Comparison of ENCODE assay signal across 8 mouse cellular contexts in the genomic region with DNA sequence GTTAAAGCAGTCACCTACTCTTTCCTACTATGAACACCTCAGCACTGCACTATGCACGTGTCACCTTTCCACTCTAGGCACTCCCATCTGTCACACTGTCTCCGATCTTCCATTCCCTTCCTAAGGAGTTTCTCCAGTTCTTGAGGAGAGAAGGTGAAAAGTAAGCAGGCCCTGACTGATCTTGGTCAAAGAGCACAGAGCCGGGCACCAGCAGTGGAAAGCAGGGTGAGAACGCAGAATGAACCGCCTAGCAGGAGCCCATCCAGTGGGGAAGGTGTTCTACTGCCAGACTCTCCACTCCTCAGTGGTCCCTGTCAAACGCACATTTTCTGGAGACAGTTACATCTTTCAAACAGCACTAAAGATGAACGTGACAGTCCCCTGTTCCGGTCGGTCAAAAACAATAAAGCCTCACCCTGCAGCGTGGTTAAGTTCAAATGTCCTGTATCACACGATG. TPM values are rescaled to one million over a fixed set of nuclear protein-coding genes. Genes with fewer than 3 reads are reported as not detected.
A peak's percentile ranks its signal among the peaks of the same experiment; 100 is the strongest.
DNase-seq lines count a peak whose midpoint lies in the region; ATAC-seq and TF ChIP-seq lines count a peak whose summit lies in the region.

No protein-coding gene starts in this region.

- TF ChIP-seq RAD21 in MEL (IDR thresholded peaks at IDR 0.05; ENCODE audit: low read depth, low read length) = no peak

- no peaks in the 10 kb centered on the region for H3K27me3 ChIP-seq in heart, adult 2 months (ENCODE audit: control insufficient read depth, insufficient read depth, low read length)
- no peaks in the 10 kb centered on the region for H3K27me3 ChIP-seq in MEL (ENCODE audit: control insufficient read depth in 1 of 2, insufficient read depth in 2 of 2, low read length in 2 of 2)
- no peaks in the 10 kb centered on the region for H3K27me3 ChIP-seq in hindbrain, embryonic 11.5 days (ENCODE audit: control insufficient read depth, insufficient read depth, low read length)
- no peaks in the 10 kb centered on the region for H3K27me3 ChIP-seq in liver, adult 2 months (ENCODE audit: control insufficient read depth, insufficient read depth, low read length)
- H3K27me3 ChIP-seq in stomach, postnatal 0 days (ENCODE audit: control insufficient read depth, insufficient read depth, low read length) = no peaks in the 10 kb centered on the region

- DNase-seq in heart, adult 2 months = no peak
- DNase-seq in heart, postnatal 4 days = no peak
- peak; percentile 52 for DNase-seq in MEL (ENCODE audit: low read depth, low spot score)
- DNase-seq in hindbrain, embryonic 11.5 days (ENCODE audit: low spot score) = peak; percentile 27
- DNase-seq in liver, adult 2 months (ENCODE audit: extremely low read depth, low read depth, low spot score) = peak; percentile 24
- DNase-seq in stomach, postnatal 0 days (ENCODE audit: low spot score) = peak; percentile 25
- no peak for DNase-seq in urinary bladder, postnatal 36 days (ENCODE audit: low spot score in 2 of 2)
- no peak for DNase-seq in cerebellum, adult 9-10 months

- TF ChIP-seq EP300 in heart, adult 2 months (IDR thresholded peaks at IDR 0.05; ENCODE audit: insufficient read depth, low read depth, low read length) = no peak
- TF ChIP-seq EP300 in MEL (IDR thresholded peaks at IDR 0.05; ENCODE audit: low read depth in 1 of 2, low read length in 2 of 2) = no peak
- no peak for TF ChIP-seq EP300 in stomach, postnatal 0 days (optimal IDR thresholded peaks at IDR 0.05)

- 8% methylated on average over 11 of the region's 11 CpGs for WGBS in heart, adult 2 months
- WGBS in hindbrain, embryonic 11.5 days = 23% methylated on average over 11 of the region's 11 CpGs
- 4% methylated on average over 11 of the region's 11 CpGs for WGBS in liver, adult 2 months
- 7% methylated on average over 11 of the region's 11 CpGs for WGBS in stomach, postnatal 0 days

- TF ChIP-seq POLR2A in heart, adult 2 months (IDR thresholded peaks at IDR 0.05; ENCODE audit: insufficient read depth, low read depth, low read length) = no peak
- no peak for TF ChIP-seq POLR2A in MEL (IDR thresholded peaks at IDR 0.05; ENCODE audit: control insufficient read depth in 1 of 2, insufficient read depth in 1 of 2, low read depth in 1 of 2, low read length in 2 of 2, poor library complexity in 1 of 2)
- no peak for TF ChIP-seq POLR2A in liver, adult 2 months (IDR thresholded peaks at IDR 0.05; ENCODE audit: extremely low read depth, insufficient read depth, low read length)

- H3K36me3 ChIP-seq in heart, adult 2 months (ENCODE audit: control insufficient read depth, insufficient read depth, low read length) = peaks cover 14% of the 10 kb centered on the region
- peaks cover 7 to 42% of the 10 kb centered on the region in 2 experiments for H3K36me3 ChIP-seq in MEL (ENCODE audit: control insufficient read depth in 1 of 2, insufficient read depth in 2 of 2, low read length in 2 of 2)
- no peaks in the 10 kb centered on the region for H3K36me3 ChIP-seq in hindbrain, embryonic 11.5 days (ENCODE audit: control insufficient read depth, insufficient read depth, low read length)
- H3K36me3 ChIP-seq in liver, adult 2 months (ENCODE audit: control insufficient read depth, insufficient read depth, low read length) = no peaks in the 10 kb centered on the region
- H3K36me3 ChIP-seq in stomach, postnatal 0 days (ENCODE audit: control insufficient read depth, insufficient read depth, low read length) = no peaks in the 10 kb centered on the region

- peak overlapping the region; percentile 98 for H3K4me3 ChIP-seq in heart, adult 2 months
- H3K4me3 ChIP-seq in MEL (ENCODE audit: control insufficient read depth in 1 of 2, insufficient read depth in 1 of 2, low read depth in 2 of 2, low read length in 2 of 2) = peak overlapping the region; percentile 94 to 96
- peak overlapping the region; percentile 92 for H3K4me3 ChIP-seq in hindbrain, embryonic 11.5 days (ENCODE audit: low read depth, low read length)
- H3K4me3 ChIP-seq in liver, adult 2 months (ENCODE audit: insufficient read depth, low read depth, low read length) = peak overlapping the region; percentile 97
- peak overlapping the region; percentile 96 for H3K4me3 ChIP-seq in stomach, postnatal 0 days (ENCODE audit: low read depth, low read length)

- intact Hi-C loops in heart, adult 2 months (cut with DNase I) = loop anchor here (5.0 kb wide), 1 partner anchor 171 kb away; no protein-coding TSS in a partner anchor

- H3K4me2 ChIP-seq in hindbrain, embryonic 11.5 days (replicated peaks; ENCODE audit: low read depth, low read length) = peak overlapping the region; percentile 80
- peak overlapping the region; percentile 70 for H3K4me2 ChIP-seq in stomach, postnatal 0 days (replicated peaks; ENCODE audit: low read depth)

- peak overlapping the region; percentile 95 for H3K9ac ChIP-seq in heart, adult 2 months (ENCODE audit: low read depth, low read length)
- H3K9ac ChIP-seq in MEL (ENCODE audit: control insufficient read depth, low read depth, low read length, poor library complexity, severe bottlenecking) = peak overlapping the region; percentile 99
- peak overlapping the region; percentile 82 for H3K9ac ChIP-seq in hindbrain, embryonic 11.5 days (ENCODE audit: low read depth, low read length)
- peak overlapping the region; percentile 30 for H3K9ac ChIP-seq in liver, adult 2 months (ENCODE audit: low read depth, low read length)
- peak overlapping the region; percentile 99 for H3K9ac ChIP-seq in stomach, postnatal 0 days (ENCODE audit: low read length)

- peaks cover 8% of the 10 kb centered on the region; the same call in 1 of the 2 replicates for H3K79me2 ChIP-seq in heart, adult 2 months (replicated peaks; ENCODE audit: control insufficient read depth, insufficient read depth, low read length)
- peaks cover 58% of the 10 kb centered on the region for H3K79me2 ChIP-seq in MEL (ENCODE audit: control insufficient read depth, insufficient read depth, low read length, poor library complexity)
- H3K79me2 ChIP-seq in liver, adult 2 months (ENCODE audit: control insufficient read depth, insufficient read depth, low read length) = peaks cover 19% of the 10 kb centered on the region; the same call in 1 of the 2 replicates

- ATAC-seq in hindbrain, embryonic 11.5 days (ENCODE audit: low FRiP score) = no peak
- ATAC-seq in stomach, postnatal 0 days (ENCODE audit: low FRiP score, low TSS enrichment) = no peak

- no peaks in the 10 kb centered on the region for H3K9me3 ChIP-seq in MEL (replicated peaks; ENCODE audit: insufficient read depth, low read length)
- H3K9me3 ChIP-seq in hindbrain, embryonic 11.5 days (ENCODE audit: control insufficient read depth, low read length) = no peaks in the 10 kb centered on the region
- no peaks in the 10 kb centered on the region for H3K9me3 ChIP-seq in stomach, postnatal 0 days (ENCODE audit: control insufficient read depth, low read length)

- H3K4me1 ChIP-seq in heart, adult 2 months (ENCODE audit: control insufficient read depth, insufficient read depth, low read length) = peaks cover 11% of the 10 kb centered on the region
- peaks cover 24% of the 10 kb centered on the region in 2 experiments for H3K4me1 ChIP-seq in MEL (ENCODE audit: control insufficient read depth in 1 of 2, insufficient read depth in 2 of 2, low read length in 2 of 2)
- H3K4me1 ChIP-seq in hindbrain, embryonic 11.5 days (replicated peaks; ENCODE audit: control insufficient read depth, insufficient read depth, low read length) = peaks cover 5% of the 10 kb centered on the region; the same call in 1 of the 2 replicates
- peaks cover 14% of the 10 kb centered on the region for H3K4me1 ChIP-seq in liver, adult 2 months (ENCODE audit: control insufficient read depth, insufficient read depth, low read length)
- H3K4me1 ChIP-seq in stomach, postnatal 0 days (replicated peaks; ENCODE audit: control insufficient read depth, insufficient read depth) = 0 out of 2 replicates have a peak, but pooled peaks cover 3% of the 10 kb centered on the region

- TF ChIP-seq CTCF in heart, adult 2 months (IDR thresholded peaks at IDR 0.05) = no peak
- no peak for TF ChIP-seq CTCF in MEL (IDR thresholded peaks at IDR 0.05 in 2 of 3, conservative IDR thresholded peaks at IDR 0.05 in 1 of 3; ENCODE audit: control insufficient read depth in 1 of 3, insufficient read depth in 1 of 3, low read depth in 2 of 3, low read length in 3 of 3, poor library complexity in 1 of 3, severe bottlenecking in 1 of 3)
- TF ChIP-seq CTCF in liver, adult 2 months (IDR thresholded peaks at IDR 0.05; ENCODE audit: low read depth, low read length) = no peak
- no peak for TF ChIP-seq CTCF in stomach, postnatal 0 days (IDR thresholded peaks at IDR 0.05; ENCODE audit: low read depth)

- peak overlapping the region; percentile 99; the same call in 1 of the 2 replicates for H3K27ac ChIP-seq in heart, adult 2 months
- H3K27ac ChIP-seq in MEL (ENCODE audit: control insufficient read depth, low read depth, low read length) = peak overlapping the region; percentile 98
- no peak overlapping the region for H3K27ac ChIP-seq in hindbrain, embryonic 11.5 days (ENCODE audit: low read depth, low read length)
- no peak overlapping the region for H3K27ac ChIP-seq in liver, adult 2 months (replicated peaks; ENCODE audit: insufficient read depth, low read depth, low read length)
- peak overlapping the region; percentile 100 for H3K27ac ChIP-seq in stomach, postnatal 0 days (replicated peaks)

TF ChIP-seq in MEL, 35 proteins besides CTCF, POLR2A, EP300 and RAD21:
- TF ChIP-seq SIN3A (IDR thresholded peaks at IDR 0.05; ENCODE audit: low read length) (peak; percentile 17; the same call in 1 of the 2 replicates), MEF2A (IDR thresholded peaks at IDR 0.05; ENCODE audit: extremely low read depth, insufficient replicate concordance, low read depth, low read length, poor library complexity, severe bottlenecking) (no peak), GATA1 (IDR thresholded peaks at IDR 0.05; ENCODE audit: low read depth, low read length) (no peak), MXI1 (IDR thresholded peaks at IDR 0.05; ENCODE audit: low read depth, low read length) (peak; percentile 91), MYC (IDR thresholded peaks at IDR 0.05; ENCODE audit: low read depth, low read length) (no peak), MAX (IDR thresholded peaks at IDR 0.05; ENCODE audit: low read length) (peak; percentile 50; the same call in 1 of the 2 replicates), TBP (IDR thresholded peaks at IDR 0.05; ENCODE audit: low read depth, low read length) (no peak), GABPA (IDR thresholded peaks at IDR 0.05; ENCODE audit: low read depth, low read length) (no peak)
TF ChIP-seq in MEL: peak in this region for 3.

RNA-seq across cellular contexts. Expression of a gene that starts 1.4 kb away (rescaled TPM):
- total RNA-seq in heart, adult 2 months (2021) = 10 to 100 TPM; 76.9 to 87.4 TPM
- polyA plus RNA-seq in heart, adult 2 months (2012; rRNA removed) = 29.1 and 51.5 TPM in 2 replicates
- total RNA-seq in heart, postnatal 4 days (2021) = 100 to 1,000 TPM in 1 of 2 experiments, 10 to 100 TPM in 1; 99.3 to 100 TPM
- 61.3 and 67.7 TPM in 2 replicates for total RNA-seq in MEL (2012; rRNA removed)
- 100 to 1,000 TPM; 114 to 731 TPM for polyA plus RNA-seq in MEL (2012; ENCODE audit: insufficient read depth in 1 of 2, insufficient read length in 2 of 2, low read depth in 1 of 2, low replicate concordance in 2 of 2, missing spikeins in 1 of 2)
- 195 and 202 TPM in 2 replicates for polyA plus RNA-seq in hindbrain, embryonic 11.5 days (2014; fragmentation: Nextera tagmentation; extraction: Ambion mirVana)
- total RNA-seq in liver, adult 2 months (2014; rRNA removed) = 31.3 and 31.7 TPM in 2 replicates
- polyA plus RNA-seq in liver, adult 2 months (2012; rRNA removed) = 14.8 and 19.3 TPM in 2 replicates
- polyA plus RNA-seq in stomach, postnatal 0 days (2015; fragmentation: Nextera tagmentation; extraction: Ambion mirVana) = 209 and 218 TPM in 2 replicates

Comparison
In these comparisons a context has a peak if more than half of its experiments do, and no peak if none do; other contexts are left out.
1. DNase-seq: peak in MEL (single experiment), hindbrain, embryonic 11.5 days (single experiment), liver, adult 2 months (single experiment) and stomach, postnatal 0 days (single experiment); none in heart, adult 2 months (0 of 2), heart, postnatal 4 days (single experiment), urinary bladder, postnatal 36 days (0 of 2) and cerebellum, adult 9-10 months (single experiment).
2. H3K27ac ChIP-seq: peak in heart, adult 2 months (single experiment), MEL (single experiment) and stomach, postnatal 0 days (single experiment); none in hindbrain, embryonic 11.5 days (single experiment) and liver, adult 2 months (single experiment).
3. H3K9ac ChIP-seq: peak in every context shown above with its lines; median percentile 99 in MEL; 99 in stomach, postnatal 0 days; 95 in heart, adult 2 months; 82 in hindbrain, embryonic 11.5 days; 30 in liver, adult 2 months.
4. Peak in every context shown above with its lines, with median percentiles within 50 percentile points of each other: H3K4me3 ChIP-seq.